Mouse (Mus musculus): Measurements from ENCODE around the gene Ica1. TPM values are rescaled to one million over a fixed set of nuclear protein-coding genes. Genes with fewer than 3 reads are reported as not detected.

Ica1 gene
- total RNA-seq (2021): 10 to 100 TPM; 63.2 to 70.0 TPM
- long read RNA-seq, experiment 1, transcript Ica1-201 (14 exons, 2,075 nt): major isoform, 44 of 63 reads
- long read RNA-seq, experiment 1, partial matches to known transcripts: 5 of 63 reads
- long read RNA-seq, experiment 1, other reads (novel, unspliced or antisense): 14 of 63 reads
- long read RNA-seq, experiment 2, transcript Ica1-201 (14 exons, 2,075 nt): major isoform, 40 of 57 reads
- long read RNA-seq, experiment 2, partial matches to known transcripts: 4 of 57 reads
- long read RNA-seq, experiment 2, other reads (novel, unspliced or antisense): 13 of 57 reads

DNA sequence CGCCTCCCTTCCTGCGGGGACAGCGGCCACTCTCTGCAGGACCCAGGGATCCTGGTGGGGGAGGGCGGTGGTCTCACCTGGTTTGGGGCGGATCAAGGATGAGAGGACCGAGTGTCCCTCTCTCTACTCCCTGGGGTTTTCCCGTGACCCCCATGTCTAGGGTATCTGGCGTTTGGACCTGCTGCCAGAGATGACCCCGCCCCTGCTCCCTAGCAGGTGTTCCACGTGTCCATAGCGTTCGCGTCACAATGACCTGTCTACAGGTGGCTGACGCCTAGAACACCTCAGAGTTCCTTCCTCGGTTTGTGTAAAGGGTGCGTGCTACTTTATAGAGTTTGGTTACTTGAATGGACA lies at the start of gene Ica1:
Gene Ica1, minus strand, starts transcription at position 193 of the 354 bp plus-strand sequence.
- intact Hi-C loops (cut with DNase I): no loop called here
- no peak for DNase-seq (ENCODE audit: low spot score in 2 of 2)

DNA sequence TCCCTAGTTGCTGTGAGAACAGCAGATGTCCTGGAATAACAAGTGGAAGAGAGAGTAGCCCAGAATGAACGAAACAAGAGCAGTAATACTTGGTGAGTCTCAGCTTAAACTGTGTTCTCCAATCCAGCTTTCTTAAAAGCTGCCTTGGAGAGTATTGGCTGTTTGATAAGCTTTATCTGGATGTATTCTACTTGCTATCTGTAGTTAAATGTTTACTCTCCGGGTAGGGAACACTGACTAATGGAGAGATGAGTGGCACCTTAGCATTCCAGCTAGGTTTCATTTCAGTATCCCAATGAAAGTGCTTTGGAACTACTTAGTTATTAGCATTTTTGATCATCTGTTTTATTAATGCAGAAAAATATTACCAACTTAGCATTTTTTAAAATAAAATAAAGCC lies 41.6 kb upstream of the Ica1 start:
- intact Hi-C loops (cut with DNase I): no loop called here
- DNase-seq (ENCODE audit: low spot score in 2 of 2): no peak

GRCm38 (mm10) chr6:8814332-8815002 lies 36.2 kb upstream of the Ica1 start:
- intact Hi-C loops (cut with DNase I): no loop called here
- DNase-seq (ENCODE audit: low spot score in 2 of 2): no peak

DNA sequence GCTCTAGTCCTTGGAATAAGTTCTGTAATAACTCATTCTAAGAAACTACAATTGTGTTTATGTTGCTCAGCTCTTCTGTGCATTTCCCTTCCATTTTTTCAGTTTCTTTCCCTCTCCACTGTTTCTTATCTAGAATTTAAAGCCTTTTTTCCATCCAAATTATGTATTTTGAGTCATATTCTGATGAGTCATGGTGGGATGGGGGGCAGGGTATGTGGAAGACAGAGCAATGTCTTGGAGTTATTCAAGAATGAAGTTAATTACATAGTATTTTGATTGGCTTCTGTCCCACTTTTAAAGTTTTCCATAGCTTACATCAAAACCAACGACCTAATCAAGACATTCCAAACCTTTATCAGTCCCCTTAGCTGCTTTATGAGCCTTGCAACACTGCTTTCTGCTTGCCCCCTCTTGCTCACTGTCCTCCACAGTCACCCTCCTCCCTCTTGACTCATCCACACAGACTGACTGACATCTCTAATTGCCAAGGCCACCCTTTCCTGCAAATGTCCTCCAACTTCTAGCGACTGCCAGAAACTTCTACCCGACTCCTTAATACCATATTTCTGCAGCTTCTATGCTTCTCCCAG lies 24.4 kb upstream of the Ica1 start:
- DNase-seq (ENCODE audit: low spot score in 2 of 2): no peak
- intact Hi-C loops (cut with DNase I): no loop called here

GRCm38 (mm10) chr6:8792385-8792784 lies 14.1 kb upstream of the Ica1 start:
- no peak for DNase-seq (ENCODE audit: low spot score in 2 of 2)

GRCm38 (mm10) chr6:8791781-8792180 lies 13.5 kb upstream of the Ica1 start:
- DNase-seq (ENCODE audit: low spot score in 2 of 2): no peak
- intact Hi-C loops (cut with DNase I): no loop called here

More at GRCm38 (mm10) chr6:8792385-8792784, 14.1 kb upstream of the Ica1 start:
- intact Hi-C loops (cut with DNase I): no loop called here

DNA sequence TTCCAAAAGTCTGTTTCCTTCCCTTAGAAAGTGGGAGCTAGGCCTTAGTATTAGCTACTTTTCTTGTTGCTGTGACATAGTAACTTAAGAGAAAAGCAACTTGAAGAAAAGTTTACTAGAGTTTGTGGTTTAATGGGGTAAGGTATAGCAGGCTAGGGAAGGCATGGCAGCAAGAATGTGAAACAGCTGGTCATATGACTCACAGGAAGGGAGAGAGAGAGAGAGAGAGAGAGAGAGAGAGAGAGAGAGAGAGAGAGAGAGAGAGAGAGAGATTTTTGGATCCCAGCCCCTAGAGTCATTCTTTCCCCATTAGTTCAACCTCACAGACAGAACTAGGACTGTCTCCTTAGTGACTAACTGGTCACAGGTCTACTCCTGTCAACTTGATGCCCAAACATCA lies 2.3 kb upstream of the Ica1 start:
- intact Hi-C loops (cut with DNase I): no loop called here

DNA sequence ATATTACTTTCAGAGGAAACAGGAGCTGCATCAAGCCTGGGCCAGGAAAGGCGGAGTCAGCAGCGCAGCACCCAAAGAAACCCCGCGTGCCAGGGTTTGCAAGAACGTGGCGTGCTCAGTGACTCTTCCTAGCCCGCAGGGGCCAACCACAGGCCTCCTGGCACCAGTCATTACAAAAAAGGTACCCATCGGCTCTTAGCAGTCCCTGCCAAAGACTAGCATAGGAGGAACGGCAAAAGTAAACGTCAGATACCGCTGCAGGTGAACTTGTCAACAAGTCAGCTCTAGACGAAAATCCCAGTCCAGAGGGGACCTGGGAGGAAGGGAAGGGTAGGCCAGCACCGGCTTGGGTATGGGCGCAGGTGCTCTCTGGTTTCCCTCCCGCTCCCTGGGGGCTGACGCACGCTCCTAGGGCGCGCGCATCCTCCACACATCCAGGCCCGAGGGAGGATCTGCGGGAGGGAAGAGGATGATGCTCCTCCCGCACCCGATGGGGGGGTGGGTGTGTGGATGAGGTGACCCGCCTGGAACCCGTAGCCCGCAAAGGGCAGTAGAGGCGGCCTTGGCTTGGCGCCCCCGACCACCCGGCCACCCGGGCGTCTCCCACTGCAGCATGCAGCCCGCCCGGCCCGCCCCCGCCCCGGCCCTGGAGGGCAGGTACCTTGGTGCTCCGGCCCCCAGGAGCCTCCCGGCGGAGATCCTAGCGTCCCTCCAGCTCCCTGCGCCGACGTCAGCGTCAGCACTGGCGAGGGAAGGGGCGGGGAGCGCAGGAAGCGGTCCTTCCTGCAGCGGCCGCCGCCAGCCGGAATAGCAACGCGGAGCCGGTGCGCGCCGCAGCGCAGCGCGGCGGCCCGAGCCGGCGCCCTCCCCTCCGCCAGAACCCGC lies 635 bp downstream of the Ica1 start:
- DNase-seq (ENCODE audit: low spot score in 2 of 2): peak; percentile 73 to 77
- intact Hi-C loops (cut with DNase I): no loop called here

More for the DNA sequence above, 2.3 kb upstream of the Ica1 start:
- DNase-seq (ENCODE audit: low spot score in 2 of 2): no peak

- intact Hi-C loops (cut with DNase I): no loop called here
- DNase-seq (ENCODE audit: low spot score in 2 of 2): no peak
These were observed 6.7 kb downstream of the Ica1 start for GRCm38 (mm10) chr6:8771539-8771938.

GRCm38 (mm10) chr6:8770341-8770740 lies 7.9 kb downstream of the Ica1 start:
- intact Hi-C loops (cut with DNase I): no loop called here
- no peak for DNase-seq (ENCODE audit: low spot score in 2 of 2)

DNA sequence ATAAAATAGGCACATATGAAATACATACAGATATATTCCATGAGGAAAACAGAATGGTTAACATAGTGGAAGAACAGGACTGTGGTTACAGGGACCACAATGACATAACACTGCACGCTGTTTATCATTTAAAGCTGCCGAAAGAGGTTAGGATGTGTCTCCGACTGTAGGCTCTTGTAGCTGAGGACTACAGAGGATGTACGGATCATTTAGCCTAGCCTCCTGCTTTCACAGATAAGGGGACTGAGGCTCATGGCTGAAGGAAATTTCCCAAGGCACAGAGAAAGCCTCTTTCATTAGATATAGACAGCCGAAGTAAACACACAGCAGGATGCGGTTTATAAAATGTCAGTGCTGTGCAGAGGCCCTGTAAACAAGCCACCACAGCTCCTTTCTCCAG lies 8.5 kb downstream of the Ica1 start:
- intact Hi-C loops (cut with DNase I): no loop called here
- no peak for DNase-seq (ENCODE audit: low spot score in 2 of 2)

- DNase-seq (ENCODE audit: low spot score in 2 of 2): no peak
- intact Hi-C loops (cut with DNase I): no loop called here
These were observed 11.6 kb downstream of the Ica1 start for GRCm38 (mm10) chr6:8766652-8767051.

GRCm38 (mm10) chr6:8765801-8766200 lies 12.5 kb downstream of the Ica1 start:
- intact Hi-C loops (cut with DNase I): no loop called here
- no peak for DNase-seq (ENCODE audit: low spot score in 2 of 2)

DNA sequence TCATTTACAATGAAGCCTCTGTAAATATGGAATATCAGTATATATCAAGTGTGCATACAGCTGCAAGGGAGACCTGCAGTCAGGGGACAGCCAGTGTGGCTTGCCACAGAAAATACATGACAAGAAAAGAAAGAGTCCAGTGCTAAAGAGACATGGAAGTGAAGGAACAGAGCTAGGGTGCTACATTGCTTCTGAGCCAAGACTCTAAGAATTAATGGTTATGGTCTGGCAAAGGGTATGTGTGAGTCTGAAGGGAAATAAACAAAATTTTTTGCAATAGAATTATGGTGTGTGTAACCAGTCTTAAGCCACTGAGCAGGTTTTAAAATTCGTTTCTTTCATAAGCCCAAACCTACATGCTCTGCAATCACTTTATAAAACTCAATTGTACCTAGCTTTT lies 13.2 kb downstream of the Ica1 start:
- no peak for DNase-seq (ENCODE audit: low spot score in 2 of 2)
- intact Hi-C loops (cut with DNase I): no loop called here

GRCm38 (mm10) chr6:8760708-8761294 lies 17.5 kb downstream of the Ica1 start:
- DNase-seq (ENCODE audit: low spot score in 2 of 2): no peak
- intact Hi-C loops (cut with DNase I): no loop called here

DNA sequence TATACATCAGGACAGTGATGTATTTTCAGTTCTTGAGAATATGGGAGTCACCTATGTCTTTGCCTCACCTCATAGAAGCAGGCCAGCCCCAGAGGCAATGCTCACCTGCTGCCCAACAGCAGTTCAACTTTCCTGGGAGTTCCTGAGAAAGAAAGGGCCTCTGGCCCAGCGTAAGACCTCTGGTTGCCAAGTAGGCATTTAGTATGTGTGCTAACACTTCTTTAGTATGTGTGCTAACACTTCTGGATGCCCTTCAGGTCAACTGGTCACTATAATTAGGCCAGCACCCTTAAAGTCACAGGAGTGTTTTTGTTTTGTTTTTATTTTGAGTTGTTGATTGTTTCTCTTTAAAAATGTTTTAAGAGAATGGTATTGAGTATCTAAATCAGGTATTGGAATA lies 18.4 kb downstream of the Ica1 start:
- intact Hi-C loops (cut with DNase I): no loop called here

GRCm38 (mm10) chr6:8755760-8756276 lies 22.5 kb downstream of the Ica1 start:
- no peak for DNase-seq (ENCODE audit: low spot score in 2 of 2)
- intact Hi-C loops (cut with DNase I): no loop called here

More for the DNA sequence above, 18.4 kb downstream of the Ica1 start:
- no peak for DNase-seq (ENCODE audit: low spot score in 2 of 2)

DNA sequence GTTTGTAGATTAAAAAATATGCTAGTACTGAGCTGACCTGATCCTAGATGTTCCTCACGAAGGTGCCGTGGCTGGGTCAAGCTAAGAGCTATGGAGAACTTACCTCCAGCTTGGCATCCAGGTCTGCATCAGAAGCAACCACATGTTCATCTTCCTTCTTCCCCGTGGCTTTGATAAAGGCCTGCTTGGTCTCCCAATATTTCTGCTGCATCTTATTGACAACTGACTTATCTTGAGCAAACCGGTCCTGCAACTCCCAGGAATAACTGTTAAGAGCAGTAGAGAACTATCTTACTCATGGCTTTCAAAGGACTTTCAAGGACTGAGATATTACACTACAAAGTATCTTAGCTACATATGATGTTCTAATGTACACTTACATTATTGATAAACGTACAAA lies 23.8 kb downstream of the Ica1 start:
- intact Hi-C loops (cut with DNase I): no loop called here

GRCm38 (mm10) chr6:8753723-8754036 lies 24.6 kb downstream of the Ica1 start:
- intact Hi-C loops (cut with DNase I): no loop called here
- no peak for DNase-seq (ENCODE audit: low spot score in 2 of 2)

More for the DNA sequence above, 23.8 kb downstream of the Ica1 start:
- DNase-seq (ENCODE audit: low spot score in 2 of 2): no peak

Measured in left cerebral cortex, postnatal 14 days (tissue).